Mouse (Mus musculus): ENCODE data around the gene Myoz1. TPM values are rescaled to one million over a fixed set of nuclear protein-coding genes. Genes with fewer than 3 reads are reported as not detected.

The Myoz1 gene
- polyA plus RNA-seq, 1 experiment from 2014 or later: 0.19 TPM

DNA sequence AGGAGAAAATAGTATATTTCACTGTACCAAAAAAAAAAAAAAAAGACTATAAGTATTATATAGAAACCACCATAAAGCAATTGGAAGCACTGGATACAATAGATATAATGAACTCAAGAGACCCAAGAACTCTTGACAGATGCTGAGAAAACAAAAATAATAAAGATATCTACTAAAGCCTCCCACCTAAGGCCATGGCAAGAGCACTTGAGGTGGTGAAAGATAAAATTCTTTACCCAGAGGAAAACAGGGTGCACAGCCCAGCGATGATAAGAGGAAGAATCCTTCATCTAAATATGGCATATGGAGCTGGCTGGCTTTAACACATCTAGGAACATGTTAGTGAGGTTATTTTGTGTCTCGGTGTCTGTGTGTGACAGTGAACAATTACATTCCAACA, 56.8 kb downstream of the Myoz1 start:
- no peaks in the 10 kb centered on the region for H3K27me3 ChIP-seq
- no peak overlapping the region for H3K4me3 ChIP-seq
- WGBS: 95% methylated on average over 2 of the region's 2 CpGs
- no peak overlapping the region for H3K9ac ChIP-seq
- 0 out of 2 replicates have a peak, but pooled peaks cover 4% of the 10 kb centered on the region for H3K4me1 ChIP-seq
- H3K9me3 ChIP-seq (replicated peaks): no peaks in the 10 kb centered on the region
- no peak for ATAC-seq (ENCODE audit: low FRiP score)
- no peak overlapping the region for H3K27ac ChIP-seq
- 0 out of 2 replicates have a peak, but pooled peaks cover 6% of the 10 kb centered on the region for H3K36me3 ChIP-seq
- H3K4me2 ChIP-seq (replicated peaks): no peak overlapping the region

Small RNA genes within 50 kb of the gene (microRNA-seq; reads per million reads assigned to microRNA genes)
- 1.6 reads per million for gene Mir6946

Other genes starting within 250 kb of the Myoz1 start
- gene Cfap70, start 204.3 kb downstream of the Myoz1 start, polyA plus RNA-seq (2016; fragmentation: Nextera tagmentation; extraction: Ambion mirVana): 0.73 and 2.3 TPM in 2 replicates
- gene Anxa7, start 176.4 kb downstream of the Myoz1 start, polyA plus RNA-seq (2016; fragmentation: Nextera tagmentation; extraction: Ambion mirVana): 19.9 TPM in 2 replicates
- gene Mss51, start 159.6 kb downstream of the Myoz1 start, polyA plus RNA-seq (2016; fragmentation: Nextera tagmentation; extraction: Ambion mirVana): 0.82 and 0.83 TPM in 2 replicates
- gene Ppp3cb, start 110.0 kb downstream of the Myoz1 start, polyA plus RNA-seq (2016; fragmentation: Nextera tagmentation; extraction: Ambion mirVana): 69.4 and 74.0 TPM in 2 replicates
- 16.6 and 16.9 TPM in 2 replicates for gene Usp54, start 15.5 kb downstream of the Myoz1 start, polyA plus RNA-seq (2016; fragmentation: Nextera tagmentation; extraction: Ambion mirVana)
- gene Synpo2l, start 11.8 kb upstream of the Myoz1 start, polyA plus RNA-seq (2016; fragmentation: Nextera tagmentation; extraction: Ambion mirVana): 0.85 and 5.3 TPM in 2 replicates
- gene Sec24c, start 17.8 kb upstream of the Myoz1 start, polyA plus RNA-seq (2016; fragmentation: Nextera tagmentation; extraction: Ambion mirVana): 102 and 109 TPM in 2 replicates
- 32.0 and 33.4 TPM in 2 replicates for gene Fut11, start 38.4 kb upstream of the Myoz1 start, polyA plus RNA-seq (2016; fragmentation: Nextera tagmentation; extraction: Ambion mirVana)
- 213 and 215 TPM in 2 replicates for gene Chchd1, start 46.5 kb upstream of the Myoz1 start, polyA plus RNA-seq (2016; fragmentation: Nextera tagmentation; extraction: Ambion mirVana)
- gene Zswim8, start 51.0 kb upstream of the Myoz1 start, polyA plus RNA-seq (2016; fragmentation: Nextera tagmentation; extraction: Ambion mirVana): 53.8 and 60.1 TPM in 2 replicates
- gene Ndst2, start 78.0 kb upstream of the Myoz1 start, polyA plus RNA-seq (2016; fragmentation: Nextera tagmentation; extraction: Ambion mirVana): 27.2 and 28.2 TPM in 2 replicates
- gene Camk2g, start 137.5 kb upstream of the Myoz1 start, polyA plus RNA-seq (2016; fragmentation: Nextera tagmentation; extraction: Ambion mirVana): 72.8 and 75.5 TPM in 2 replicates
- gene Plau, start 180.1 kb upstream of the Myoz1 start, polyA plus RNA-seq (2016; fragmentation: Nextera tagmentation; extraction: Ambion mirVana): 0.46 and 0.76 TPM in 2 replicates